Mouse (Mus musculus): ENCODE measurements around the gene Tiam1.
A peak's percentile ranks its signal among the peaks of the same experiment; 100 is the strongest.

Gene Tiam1

DNA sequence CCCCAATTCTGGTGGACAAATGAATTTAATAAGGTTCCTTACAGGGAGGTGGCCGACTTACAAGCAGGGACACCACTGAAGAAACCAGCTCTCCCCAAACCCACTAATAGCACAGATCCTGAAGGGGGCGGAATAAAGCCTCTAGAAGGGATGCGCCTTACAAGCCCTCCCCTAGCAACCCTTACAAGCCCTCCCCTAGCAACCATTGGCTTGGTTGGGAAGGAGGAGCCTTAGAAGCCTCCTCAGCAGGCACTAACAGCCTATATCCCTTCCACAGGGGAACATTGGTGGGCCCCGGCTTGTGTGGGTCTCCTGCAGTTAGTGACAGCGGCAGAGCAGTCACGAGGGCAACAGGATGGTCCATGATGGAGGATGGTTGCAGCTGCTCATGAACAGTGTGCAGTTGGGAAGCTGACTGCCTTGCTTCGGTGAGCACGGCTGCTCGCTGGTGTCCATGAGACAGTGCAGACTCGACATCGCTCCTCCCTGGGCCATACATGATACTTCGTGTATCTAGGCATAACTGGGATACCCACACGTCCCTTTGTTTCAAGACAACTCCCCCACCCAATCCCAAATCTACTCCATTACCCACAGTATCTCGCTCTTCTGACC, 90.6 kb downstream of the Tiam1 start:
- DNase-seq (ENCODE audit: inconsistent age in 2 of 2, low spot score in 1 of 2), result peak in 1 of 2 experiments; percentile 53

DNA sequence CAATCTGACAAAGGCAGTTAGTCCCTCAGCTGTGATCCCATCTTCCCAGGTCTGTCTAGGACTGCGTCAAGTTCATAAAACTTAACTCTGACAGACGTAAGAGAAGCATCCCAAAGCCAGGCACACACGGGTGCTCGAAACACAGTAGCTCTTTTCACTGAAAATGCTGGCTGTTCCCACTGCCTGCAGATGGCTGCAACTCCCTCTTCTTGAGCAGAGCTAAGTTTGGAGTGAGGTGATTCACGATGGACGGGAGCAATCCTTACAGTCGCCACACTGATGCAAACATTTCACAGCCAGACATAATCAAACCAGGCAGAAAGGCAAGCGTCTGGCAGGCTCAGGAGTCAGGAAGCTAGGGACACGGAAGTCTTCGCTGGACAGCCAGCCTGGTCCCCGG, 91.2 kb downstream of the Tiam1 start:
- DNase-seq (ENCODE audit: inconsistent age in 2 of 2, low spot score in 1 of 2), result no peak

DNA sequence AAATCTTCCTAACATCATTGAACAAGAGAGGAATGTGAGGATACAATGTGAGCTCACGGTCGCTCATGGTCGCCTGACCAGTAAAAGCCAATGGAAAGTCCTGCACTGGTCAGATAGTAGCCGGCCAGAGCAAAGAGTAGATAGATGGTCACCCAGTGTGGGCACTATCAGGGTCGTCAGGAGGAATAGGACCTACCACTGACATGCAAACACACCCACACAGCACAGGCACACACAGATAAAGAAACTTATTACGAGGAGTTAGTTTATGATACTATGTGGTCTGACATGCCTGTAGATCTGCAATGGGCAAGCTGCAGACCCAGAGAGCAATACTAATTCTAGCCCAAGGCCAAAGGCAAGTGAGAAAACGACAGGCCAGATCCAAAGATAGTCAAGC, 92.5 kb downstream of the Tiam1 start:
- no peak for DNase-seq (ENCODE audit: inconsistent age in 2 of 2, low spot score in 1 of 2)

DNA sequence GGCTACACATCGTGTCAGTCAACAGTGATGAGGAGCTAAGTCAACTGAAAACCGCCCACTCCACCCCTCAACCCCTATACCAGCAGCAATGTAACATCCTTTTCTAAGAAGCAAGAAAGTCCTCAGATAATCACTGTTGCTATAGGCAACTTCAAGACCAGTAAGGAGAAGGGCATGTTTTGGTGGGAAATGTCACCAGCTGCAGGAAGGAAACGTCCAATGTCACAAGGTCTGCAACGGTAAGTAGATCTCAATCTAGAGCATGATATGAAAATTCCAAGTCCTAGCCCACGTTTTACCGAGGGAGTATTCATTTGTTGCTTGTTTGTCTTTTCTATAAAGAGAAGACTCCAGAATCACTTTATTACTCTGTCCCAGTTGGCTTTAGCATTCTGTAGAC, 95.7 kb downstream of the Tiam1 start:
- no peak for DNase-seq (ENCODE audit: inconsistent age in 2 of 2, low spot score in 1 of 2)

DNA sequence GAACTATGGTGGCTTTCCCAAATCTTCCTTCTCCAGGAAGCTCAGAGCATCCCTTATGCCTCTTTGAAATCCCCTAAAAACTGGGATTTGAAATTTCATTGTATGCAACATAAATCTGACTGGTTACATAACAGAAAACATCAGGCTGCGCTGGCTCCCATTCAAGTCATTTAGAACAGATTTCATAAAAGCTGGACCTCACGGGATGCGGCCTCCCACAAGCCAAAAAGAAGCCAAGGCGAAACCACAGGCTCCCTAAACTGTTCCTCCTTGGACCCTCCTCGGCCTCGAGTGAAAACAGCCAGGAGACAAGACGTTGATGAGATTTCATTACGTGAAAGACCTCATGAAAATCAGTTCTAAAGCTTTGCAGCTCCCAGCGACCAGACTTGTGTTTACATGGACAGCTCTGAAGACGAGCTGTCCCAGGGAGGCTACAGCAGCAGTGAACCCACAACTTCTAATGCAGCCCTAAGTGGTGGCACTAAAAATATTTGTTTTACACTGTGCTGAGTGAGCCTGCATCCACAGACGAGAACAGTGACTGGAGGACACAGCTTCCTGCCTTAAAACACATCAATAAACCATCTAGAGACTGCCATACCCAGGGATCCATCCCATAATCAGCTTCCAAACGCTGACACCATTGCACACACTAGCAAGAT, 96.9 kb downstream of the Tiam1 start:
- peak in 1 of 2 experiments; percentile 70 for DNase-seq (ENCODE audit: inconsistent age in 2 of 2, low spot score in 1 of 2)

DNA sequence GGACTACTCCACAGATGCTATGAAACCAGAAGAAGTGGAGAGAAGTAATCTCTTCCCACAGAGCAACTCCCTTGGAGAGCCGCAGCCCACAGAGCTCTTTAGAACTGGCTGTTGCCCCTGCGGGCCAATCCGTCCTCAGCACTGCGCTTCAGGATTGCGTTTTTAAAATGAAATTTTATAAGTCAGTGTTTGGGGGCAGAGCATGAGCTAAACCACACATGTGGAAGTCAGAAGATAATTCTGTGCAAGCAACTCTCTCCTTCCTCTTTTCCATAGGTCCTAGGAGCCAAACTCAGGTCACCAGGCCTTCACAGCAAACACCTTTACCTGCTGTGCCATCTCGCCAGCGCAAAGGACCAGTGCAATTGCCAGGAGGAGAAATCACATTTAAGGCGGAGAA, 98.0 kb downstream of the Tiam1 start:
- no peak for DNase-seq (ENCODE audit: inconsistent age in 2 of 2, low spot score in 1 of 2)

DNA sequence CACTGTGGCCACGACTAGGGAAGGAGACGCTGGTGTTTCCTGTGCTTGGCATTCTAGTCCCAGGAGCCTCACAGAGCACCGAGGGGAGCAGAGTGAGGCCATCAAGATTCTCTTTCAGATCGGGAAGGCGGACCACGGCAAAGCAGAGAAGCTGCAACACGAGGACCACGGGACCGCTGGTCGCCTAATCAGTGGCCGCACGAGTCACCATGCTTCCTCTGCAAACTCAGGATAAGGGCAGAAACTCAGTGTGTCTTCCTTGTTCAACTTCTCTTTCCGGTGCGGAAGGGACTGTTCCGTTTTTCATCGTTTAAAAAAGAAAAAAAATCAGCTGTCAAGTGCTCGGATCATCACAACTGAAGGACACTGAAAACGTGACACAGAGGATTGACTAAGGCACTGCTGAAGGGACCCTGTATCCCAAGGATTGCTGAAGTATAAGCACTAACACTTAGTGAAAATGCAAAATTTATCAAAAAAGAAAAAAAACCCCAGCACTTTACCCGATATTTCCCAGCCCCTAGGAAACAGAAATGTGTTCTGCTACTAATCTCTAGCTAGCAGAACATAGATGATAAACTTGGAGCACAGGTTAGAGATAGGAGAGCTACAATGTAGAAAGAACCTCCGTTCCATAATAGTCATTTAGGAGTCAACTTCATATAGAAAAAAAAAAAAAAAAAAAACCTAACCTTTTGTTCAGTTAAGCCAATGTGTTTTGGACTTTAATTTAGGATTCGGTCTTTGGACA, 99.4 kb downstream of the Tiam1 start:
- peak in 1 of 2 experiments; percentile 44 for DNase-seq (ENCODE audit: inconsistent age in 2 of 2, low spot score in 1 of 2)

DNA sequence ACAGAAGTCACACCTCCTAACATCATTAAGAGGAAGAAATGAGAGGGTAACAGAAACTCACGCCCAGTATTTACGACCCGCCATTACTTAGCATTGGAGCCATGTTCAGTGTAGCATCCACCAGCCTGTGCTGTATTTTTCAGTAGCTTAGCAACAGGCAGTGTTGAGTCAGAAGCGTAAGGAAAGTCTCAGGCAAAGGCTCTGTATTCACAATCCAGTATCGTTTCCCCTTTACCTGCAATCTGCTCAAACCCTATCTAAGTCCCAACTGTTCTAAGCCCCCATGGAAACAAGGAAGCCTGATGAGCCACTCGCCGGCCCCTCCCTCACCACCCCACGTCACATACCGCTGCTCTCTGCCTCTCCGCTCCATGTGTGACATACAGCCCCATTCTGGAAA, 100.7 kb downstream of the Tiam1 start:
- DNase-seq (ENCODE audit: inconsistent age in 2 of 2, low spot score in 1 of 2), result no peak

DNA sequence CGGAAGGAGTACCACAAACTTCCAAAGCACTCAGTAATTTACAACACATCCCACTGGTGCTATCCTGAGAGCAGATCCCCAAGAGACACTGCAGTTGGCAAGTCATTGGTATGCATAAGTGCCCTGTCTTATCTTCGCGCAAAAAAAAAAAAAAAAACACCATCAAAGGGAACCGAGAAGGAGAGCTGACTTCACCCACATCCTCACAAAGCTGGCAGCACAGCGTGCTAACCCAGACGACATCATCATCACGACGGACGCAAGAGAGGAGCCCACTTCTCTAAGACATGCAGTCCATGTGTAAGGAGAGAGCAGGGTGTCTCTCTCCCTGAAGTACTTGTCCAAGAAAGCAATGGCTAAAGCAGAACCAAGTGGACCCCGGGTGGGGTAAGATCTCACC, 101.2 kb downstream of the Tiam1 start:
- DNase-seq (ENCODE audit: inconsistent age in 2 of 2, low spot score in 1 of 2), result no peak

DNA sequence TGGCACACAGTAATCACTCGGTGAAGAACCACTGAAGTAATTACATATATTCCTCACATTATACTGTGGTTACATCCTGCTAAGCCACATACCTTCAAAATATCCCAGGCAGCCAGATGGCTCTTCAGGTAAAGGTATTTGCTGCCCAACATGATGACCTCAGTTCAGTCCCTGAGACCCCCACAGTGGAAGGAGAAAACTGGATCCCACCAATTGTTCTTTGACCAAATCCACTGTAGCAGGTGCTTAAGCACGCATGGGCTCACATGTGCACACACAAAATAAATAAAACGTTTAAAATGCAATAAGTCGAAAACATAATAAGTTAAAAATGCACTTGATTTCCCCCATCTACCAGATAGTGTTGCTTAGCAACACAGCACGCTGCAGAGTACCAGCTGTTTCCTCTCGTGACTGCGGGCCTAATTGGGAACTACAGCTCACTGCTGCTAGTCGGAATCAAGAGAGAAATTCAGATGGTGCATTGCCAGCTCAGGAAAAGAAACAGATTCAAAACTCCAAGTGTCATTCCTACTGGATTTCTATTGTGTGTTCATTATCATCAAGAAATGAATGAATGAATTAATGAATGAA, 102.7 kb downstream of the Tiam1 start:
- DNase-seq (ENCODE audit: inconsistent age in 2 of 2, low spot score in 1 of 2), result no peak

DNA sequence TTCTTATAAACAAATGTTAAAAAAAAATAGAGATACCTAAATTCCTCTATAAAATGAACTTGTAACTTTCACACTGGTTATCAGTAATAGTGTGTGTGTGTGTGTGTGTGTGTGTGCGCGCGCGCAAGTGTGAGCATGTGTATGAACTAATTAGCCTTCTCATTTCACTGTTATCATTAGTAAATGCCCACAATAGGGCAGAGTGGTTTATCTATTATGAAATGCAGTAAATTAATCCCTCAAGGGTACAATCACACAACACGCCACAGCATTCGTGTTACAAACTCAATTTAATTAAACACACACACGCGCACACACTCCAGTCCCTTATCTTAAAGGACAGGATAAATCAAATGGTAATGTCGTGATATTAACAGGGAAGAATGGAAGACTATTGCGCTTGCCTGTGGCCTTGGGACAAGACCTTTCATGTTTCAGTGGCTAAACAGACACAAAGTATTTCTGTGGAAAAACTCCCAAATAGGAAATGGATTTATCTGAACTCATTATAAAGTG, 107.9 kb downstream of the Tiam1 start:
- DNase-seq (ENCODE audit: inconsistent age in 2 of 2, low spot score in 1 of 2), result peak in 1 of 2 experiments; percentile 68

DNA sequence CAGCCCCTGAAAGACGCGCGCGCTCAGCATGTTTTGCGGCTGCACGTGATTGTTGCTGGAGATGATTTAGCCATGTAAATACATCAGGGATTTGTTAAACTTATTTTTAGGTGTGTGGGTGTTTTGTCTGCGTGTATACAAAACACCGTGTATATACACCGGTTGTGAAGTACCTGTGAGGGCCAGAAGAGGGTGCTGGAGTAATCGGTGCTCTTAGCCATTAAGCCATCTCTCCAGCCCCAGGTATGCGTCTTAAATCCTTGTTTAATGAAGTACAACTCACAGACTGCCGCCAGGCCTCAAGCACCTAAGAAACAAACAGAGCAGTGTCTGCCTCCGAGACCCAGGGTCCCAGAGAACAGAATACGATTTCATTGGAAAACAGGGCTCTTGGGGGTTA, 113.2 kb downstream of the Tiam1 start:
- DNase-seq (ENCODE audit: inconsistent age in 2 of 2, low spot score in 1 of 2), result peak in 1 of 2 experiments; percentile 48

DNA sequence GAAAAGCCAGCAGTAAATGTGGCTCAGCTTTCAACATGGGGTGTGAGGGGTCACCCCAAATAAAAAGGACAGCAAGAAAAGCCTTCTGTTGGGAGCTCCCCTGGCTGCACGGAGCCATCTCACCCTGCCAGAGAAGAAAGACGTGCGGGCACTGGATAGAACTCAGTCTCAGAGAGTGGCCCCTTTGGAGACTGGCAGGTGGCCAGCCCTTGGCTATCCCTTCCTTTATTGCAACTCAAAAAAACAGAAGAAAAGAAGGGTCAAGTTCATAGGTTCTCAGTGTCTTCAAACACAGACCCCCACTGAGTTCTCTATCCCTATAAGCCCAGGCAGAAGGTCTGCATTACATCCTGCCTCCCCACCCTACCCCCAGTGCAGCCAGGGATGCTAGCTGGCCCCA, 115.7 kb downstream of the Tiam1 start:
- DNase-seq (ENCODE audit: inconsistent age in 2 of 2, low spot score in 1 of 2), result no peak

DNA sequence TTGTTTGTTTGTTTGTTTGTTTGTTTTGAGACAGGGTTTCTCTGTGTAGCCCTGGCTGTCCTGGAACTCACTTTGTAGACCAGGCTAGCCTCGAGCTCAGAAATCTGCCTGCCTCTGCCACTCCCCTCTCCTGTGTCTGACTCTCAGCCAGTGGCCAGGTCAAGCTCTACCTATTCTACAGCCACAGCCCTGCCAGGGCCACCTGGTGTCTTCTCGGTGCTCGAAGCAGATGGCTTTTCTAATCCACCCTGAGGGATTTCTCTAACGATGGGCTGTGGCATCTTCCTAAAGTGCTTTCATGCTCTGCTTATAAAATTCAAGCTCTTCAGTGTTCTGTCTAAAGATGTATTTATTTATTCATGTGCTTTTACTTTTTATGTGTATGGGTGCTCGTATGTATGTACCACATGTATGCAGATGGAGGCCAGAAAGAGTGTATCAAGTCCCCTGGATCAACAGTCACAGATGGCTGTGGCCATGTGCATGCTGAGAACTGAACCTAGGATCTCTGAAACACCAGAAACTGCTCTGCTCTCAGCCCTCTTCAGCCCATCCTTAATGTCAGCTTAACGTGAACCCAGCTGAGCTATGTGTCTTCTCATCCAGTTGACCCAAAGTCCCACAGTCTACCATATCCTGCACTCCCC, 117.9 kb downstream of the Tiam1 start:
- DNase-seq (ENCODE audit: inconsistent age in 2 of 2, low spot score in 1 of 2), result no peak

DNA sequence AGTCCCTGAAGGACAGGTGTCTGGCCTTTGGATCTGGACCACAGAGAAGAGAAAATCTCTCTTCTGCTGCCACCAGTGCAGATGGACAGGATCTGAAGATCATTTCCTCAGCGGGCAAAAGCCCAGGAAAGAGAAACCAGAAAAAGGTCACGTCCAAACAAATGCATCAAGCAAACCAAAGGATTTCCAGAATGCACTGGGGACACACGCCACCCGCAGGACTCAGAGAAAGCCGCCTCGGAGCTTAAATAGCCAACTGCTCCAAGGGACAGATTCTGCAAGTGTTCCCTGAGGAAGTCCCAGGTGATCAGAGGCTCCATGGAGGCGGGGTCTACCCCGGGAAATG, 119.9 kb downstream of the Tiam1 start:
- no peak for DNase-seq (ENCODE audit: inconsistent age in 2 of 2, low spot score in 1 of 2)

DNA sequence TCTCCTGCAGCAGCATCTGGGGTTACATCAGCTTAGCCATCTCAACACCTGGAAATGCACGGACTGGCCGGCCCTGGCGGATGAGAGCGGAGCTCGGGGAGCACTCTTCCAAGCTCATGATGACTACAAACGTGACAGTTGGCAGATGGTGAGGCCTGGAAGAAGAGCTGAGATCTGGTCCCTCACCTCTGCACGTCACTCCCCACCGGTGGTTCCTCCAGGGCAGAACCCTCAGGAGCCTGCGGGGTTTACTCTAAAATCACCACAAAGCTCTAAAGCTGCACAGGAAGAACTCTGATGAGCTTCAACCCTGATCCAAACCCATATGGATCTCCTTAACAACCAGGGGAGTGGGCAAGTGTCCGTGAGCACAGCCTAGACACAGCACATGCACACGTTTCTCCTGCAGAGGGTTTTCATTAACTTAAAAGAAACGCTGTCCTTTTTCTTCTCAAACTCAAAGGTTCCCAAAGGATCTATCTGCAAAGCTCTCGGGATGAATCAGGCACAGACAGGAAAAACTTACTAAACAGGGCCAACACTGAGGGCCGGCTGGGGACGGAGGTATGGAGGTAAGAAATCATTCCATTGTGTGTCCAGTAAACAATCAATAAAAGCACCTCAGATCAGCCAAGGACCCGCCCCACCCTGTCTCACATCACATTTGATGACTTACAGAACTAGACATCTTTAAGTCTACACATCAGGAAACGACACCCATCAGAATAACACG, 120.5 kb downstream of the Tiam1 start:
- DNase-seq (ENCODE audit: inconsistent age in 2 of 2, low spot score in 1 of 2), result no peak

DNA sequence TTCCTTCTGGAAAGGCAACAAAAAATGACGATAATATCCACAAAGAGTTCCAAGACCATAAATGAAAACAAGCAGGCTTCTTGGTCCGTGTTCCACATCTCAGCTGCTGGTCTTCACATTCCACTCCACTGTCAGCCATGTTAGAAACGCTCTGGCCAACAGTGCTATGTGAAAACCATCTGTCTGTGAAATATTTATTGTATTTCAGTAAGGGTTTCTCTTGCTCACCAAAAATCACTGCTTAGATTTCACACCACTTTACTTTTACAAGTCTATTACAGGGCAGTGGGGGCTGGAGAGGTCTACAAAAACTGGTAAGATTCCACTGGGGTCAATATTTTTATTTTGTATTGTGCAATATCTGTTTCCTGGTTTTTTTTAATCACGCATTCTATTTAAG, 127.5 kb downstream of the Tiam1 start:
- DNase-seq (ENCODE audit: inconsistent age in 2 of 2, low spot score in 1 of 2), result no peak

DNA sequence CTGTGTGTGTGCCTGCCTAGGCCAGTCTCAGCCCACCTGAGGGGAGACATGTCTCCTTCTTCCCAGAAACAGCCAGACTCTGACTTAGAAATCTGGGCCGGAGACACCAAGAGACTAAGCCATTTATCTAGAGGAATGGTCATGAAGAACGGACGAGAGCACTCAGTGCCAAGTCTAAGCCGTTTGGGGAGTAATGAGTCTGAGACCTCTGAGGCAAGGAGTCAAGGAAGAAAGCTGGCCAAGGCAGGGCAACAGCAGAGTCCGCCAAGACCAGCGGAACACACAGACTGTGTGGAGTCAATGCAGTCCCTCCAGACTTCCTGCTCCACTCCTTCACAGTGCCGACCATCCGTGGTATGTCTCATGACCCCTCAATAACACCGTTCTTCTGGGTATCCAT, 129.0 kb downstream of the Tiam1 start:
- peak in 1 of 2 experiments; percentile 67 for DNase-seq (ENCODE audit: inconsistent age in 2 of 2, low spot score in 1 of 2)

DNA sequence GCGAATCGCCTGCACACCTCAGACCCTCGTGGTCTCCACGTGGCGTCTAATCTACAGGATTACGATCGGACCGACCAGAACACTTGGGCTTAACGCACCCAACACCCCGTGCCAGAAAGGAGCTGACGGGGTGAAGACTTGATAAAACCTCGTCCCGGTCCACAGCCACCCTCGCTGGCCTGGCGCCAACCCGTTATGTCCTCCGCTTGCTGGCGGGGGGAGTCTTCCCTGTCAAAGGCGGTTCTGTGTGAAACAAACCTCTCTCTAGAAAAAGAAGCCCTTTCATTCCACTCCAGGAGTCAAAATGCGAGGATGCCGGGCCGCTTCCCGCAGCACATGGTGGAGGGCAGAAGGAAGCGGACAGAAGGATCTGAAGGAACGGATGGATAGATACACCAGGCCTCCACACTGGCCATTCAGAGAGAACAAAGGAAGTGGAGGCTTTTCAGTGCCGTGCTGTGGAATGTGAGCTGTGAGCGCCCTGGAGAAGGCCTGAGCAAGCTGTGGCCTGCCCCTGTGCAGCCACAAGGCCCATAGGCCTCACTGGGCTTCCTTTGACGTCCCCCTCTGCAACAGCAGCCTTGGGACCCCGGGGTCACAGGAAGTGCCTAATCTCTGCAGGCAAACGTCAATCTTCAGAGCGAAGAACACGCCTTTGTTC, 131.9 kb downstream of the Tiam1 start:
- no peak for DNase-seq (ENCODE audit: inconsistent age in 2 of 2, low spot score in 1 of 2)

DNA sequence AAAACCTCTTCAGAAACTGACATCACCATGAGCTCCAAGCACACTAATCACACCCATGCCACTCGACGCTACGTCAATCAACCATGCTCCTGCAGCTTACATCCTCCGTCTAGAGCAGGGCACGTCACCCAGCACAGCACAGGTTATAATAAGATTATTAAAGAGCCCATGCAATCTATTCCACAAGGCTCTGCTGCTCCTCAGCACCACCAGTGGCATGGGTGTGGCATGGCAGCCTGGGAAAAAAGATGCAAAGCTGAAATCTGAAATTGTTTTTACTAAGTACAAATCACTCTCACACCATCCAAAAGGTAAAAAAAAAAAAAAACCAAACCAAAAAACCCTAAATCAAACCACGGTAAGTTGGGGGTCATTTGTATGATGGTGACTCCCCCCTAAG, 135.1 kb downstream of the Tiam1 start:
- no peak for DNase-seq (ENCODE audit: inconsistent age in 2 of 2, low spot score in 1 of 2)

Data from adrenal gland, adult (tissue).